Comparison of ENCODE assay signal across 21 mouse cellular contexts in the genomic region with DNA sequence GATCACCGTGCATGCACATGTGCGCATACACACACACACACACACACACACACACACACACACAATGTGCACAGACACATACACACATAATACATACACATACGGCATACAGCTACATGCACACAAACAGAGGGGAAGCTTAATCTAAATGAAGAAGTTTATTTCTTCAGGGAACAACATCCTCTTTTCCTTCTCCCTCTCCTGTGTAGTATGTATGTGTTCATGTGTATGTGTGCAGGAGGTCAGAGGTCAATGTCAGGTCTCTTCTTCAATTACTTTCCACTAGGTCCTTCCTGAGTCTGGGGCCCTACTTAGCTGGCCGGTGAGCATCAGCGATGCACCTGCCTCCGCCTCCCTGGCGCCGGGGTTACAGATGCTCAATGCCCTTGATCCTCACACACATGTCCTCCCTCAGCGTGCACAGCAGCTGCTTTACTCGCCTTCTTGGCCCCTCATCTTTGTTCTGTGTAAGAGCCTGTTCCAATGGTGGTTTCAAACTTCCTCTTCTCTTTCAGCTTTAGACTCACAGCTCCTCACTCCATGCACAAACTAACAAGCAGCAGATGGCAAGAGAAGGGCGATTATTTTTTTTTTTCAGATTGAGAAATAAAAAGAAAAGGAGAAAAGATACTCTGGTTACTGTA. TPM values are rescaled to one million over a fixed set of nuclear protein-coding genes. Genes with fewer than 3 reads are reported as not detected.
DNase-seq lines count a peak whose midpoint lies in the region; ATAC-seq and TF ChIP-seq lines count a peak whose summit lies in the region.
"Had no signal": no experiment of that assay in that cellular context is flagged by ENCODE, and none has a peak within 500 bp of the region (broad histone marks: within the 10 kb centered on the region; RNA-seq: fewer than 3 reads in every experiment).

No protein-coding gene starts in this region.

- H3K36me3 ChIP-seq in thymus, adult 2 months (ENCODE audit: control insufficient read depth, insufficient read depth, low read length), result no peaks in the 10 kb centered on the region
- H3K36me3 ChIP-seq in forebrain, embryonic 11.5 days (ENCODE audit: control insufficient read depth, insufficient read depth, low read length), result no peaks in the 10 kb centered on the region
- no peaks in the 10 kb centered on the region for H3K36me3 ChIP-seq in hindbrain, embryonic 10.5 days
- H3K36me3 ChIP-seq: embryonic facial prominence, embryonic 12.5 days; forebrain, embryonic 12.5 days; heart, embryonic 10.5 days; hindbrain, embryonic 15.5 days had no signal

- ATAC-seq in frontal cortex, adult (ENCODE audit: low TSS enrichment), result peak; percentile 62
- ATAC-seq in megakaryocyte, adult 5-6 weeks (ENCODE audit: poor library complexity, severe bottlenecking), result peak; percentile 59
- no peak for ATAC-seq in forebrain, embryonic 11.5 days (replicated peaks; ENCODE audit: low FRiP score)
- ATAC-seq: forebrain, embryonic 16.5 days had no signal

- TF ChIP-seq POLR2A in thymus, adult 2 months (IDR thresholded peaks at IDR 0.05; ENCODE audit: control insufficient read depth, extremely low read depth, insufficient read depth, low read length, poor library complexity), result no peak

- WGBS in thymus, adult 2 months, result 32% methylated on average over 11 of the region's 11 CpGs
- 85% methylated on average over 11 of the region's 11 CpGs for WGBS in forebrain, embryonic 11.5 days
- WGBS in hindbrain, embryonic 10.5 days, result 84% methylated on average over 11 of the region's 11 CpGs

- TF ChIP-seq CTCF in thymus, adult 2 months (IDR thresholded peaks at IDR 0.05; ENCODE audit: borderline replicate concordance, control insufficient read depth, extremely low read depth, insufficient read depth, low read length, poor library complexity), result no peak

- no peak overlapping the region for H3K4me2 ChIP-seq in forebrain, embryonic 11.5 days (ENCODE audit: low read depth, low read length, severe bottlenecking)
- H3K4me2 ChIP-seq: embryonic facial prominence, embryonic 12.5 days; forebrain, embryonic 12.5 days; hindbrain, embryonic 15.5 days had no signal

- no peak overlapping the region for H3K4me3 ChIP-seq in thymus, adult 2 months (ENCODE audit: control insufficient read depth, insufficient read depth, low read length)
- H3K4me3 ChIP-seq in forebrain, embryonic 11.5 days (ENCODE audit: low read depth, low read length), result no peak overlapping the region
- H3K4me3 ChIP-seq in hindbrain, embryonic 10.5 days, result no peak overlapping the region
- H3K4me3 ChIP-seq: embryonic facial prominence, embryonic 12.5 days; forebrain, embryonic 12.5 days; gastrocnemius, adult 2 months; heart, embryonic 10.5 days; hindbrain, embryonic 15.5 days had no signal

- H3K4me1 ChIP-seq in thymus, adult 2 months (replicated peaks; ENCODE audit: control insufficient read depth, insufficient read depth, low read length), result peaks cover 17% of the 10 kb centered on the region
- no peaks in the 10 kb centered on the region for H3K4me1 ChIP-seq in forebrain, embryonic 11.5 days (replicated peaks; ENCODE audit: control insufficient read depth, insufficient read depth, low read length)
- no peaks in the 10 kb centered on the region for H3K4me1 ChIP-seq in hindbrain, embryonic 10.5 days (replicated peaks)
- H3K4me1 ChIP-seq: embryonic facial prominence, embryonic 12.5 days; forebrain, embryonic 12.5 days; hindbrain, embryonic 15.5 days had no signal

- DNase-seq in frontal cortex, postnatal 14 days (ENCODE audit: low spot score in 2 of 2), result no peak
- DNase-seq in thymus, adult 2 months, result peak; percentile 72
- DNase-seq in thymus, postnatal 25 days, result peak; percentile 72
- DNase-seq in forebrain, embryonic 11.5 days (ENCODE audit: low spot score), result no peak
- DNase-seq in right cerebral cortex, postnatal 4 days, result no peak
- no peak for DNase-seq in hindbrain, embryonic 10.5 days (ENCODE audit: low spot score)
- DNase-seq: adrenal gland, postnatal 10 days; cerebellum, adult 18-20 months; cerebellum, adult 9-11 months; embryo, embryonic 11 days; gastrocnemius, adult 2 months; gastrocnemius, postnatal 25 days; heart, adult 18-20 months; heart, postnatal 10 days had no signal

- no peak overlapping the region for H3K9ac ChIP-seq in forebrain, embryonic 11.5 days (ENCODE audit: low read length)
- H3K9ac ChIP-seq: embryonic facial prominence, embryonic 12.5 days; forebrain, embryonic 12.5 days; hindbrain, embryonic 15.5 days had no signal

- no peaks in the 10 kb centered on the region for H3K9me3 ChIP-seq in forebrain, embryonic 11.5 days (ENCODE audit: control insufficient read depth, low read length)
- H3K9me3 ChIP-seq in hindbrain, embryonic 10.5 days, result no peaks in the 10 kb centered on the region
- H3K9me3 ChIP-seq: embryonic facial prominence, embryonic 12.5 days; forebrain, embryonic 12.5 days; heart, embryonic 10.5 days; hindbrain, embryonic 15.5 days had no signal

- H3K27ac ChIP-seq in thymus, adult 2 months (ENCODE audit: control insufficient read depth, insufficient read depth, low read length), result peak overlapping the region; percentile 58
- no peak overlapping the region for H3K27ac ChIP-seq in forebrain, embryonic 11.5 days (ENCODE audit: low read depth, low read length)
- no peak overlapping the region for H3K27ac ChIP-seq in hindbrain, embryonic 10.5 days
- H3K27ac ChIP-seq: embryonic facial prominence, embryonic 12.5 days; forebrain, embryonic 12.5 days; gastrocnemius, adult 2 months; heart, embryonic 10.5 days; hindbrain, embryonic 15.5 days had no signal

- no peaks in the 10 kb centered on the region for H3K27me3 ChIP-seq in thymus, adult 2 months (ENCODE audit: control insufficient read depth, insufficient read depth, low read length)
- no peaks in the 10 kb centered on the region for H3K27me3 ChIP-seq in forebrain, embryonic 11.5 days (ENCODE audit: control insufficient read depth, insufficient read depth, low read length)
- no peaks in the 10 kb centered on the region for H3K27me3 ChIP-seq in hindbrain, embryonic 10.5 days (ENCODE audit: insufficient read depth, poor library complexity, severe bottlenecking)
- H3K27me3 ChIP-seq: embryonic facial prominence, embryonic 12.5 days; forebrain, embryonic 12.5 days; hindbrain, embryonic 15.5 days had no signal

RNA-seq across cellular contexts. Expression of a gene that starts 13.2 kb away (rescaled TPM):
- 20.8 and 23.8 TPM in 2 replicates for total RNA-seq in megakaryocyte, adult 5-6 weeks (2015)
- total RNA-seq in megakaryocyte, adult 5-6 weeks (2017), result 21.2 and 23.3 TPM in 2 replicates
- polyA plus RNA-seq in thymus, adult 2 months (2012; rRNA removed), result 23.3 and 28.3 TPM in 2 replicates
- polyA plus RNA-seq in forebrain, embryonic 11.5 days (2014; fragmentation: Nextera tagmentation; extraction: Ambion mirVana), result 27.7 and 34.8 TPM in 2 replicates
- polyA plus RNA-seq in hindbrain, embryonic 10.5 days (2016; fragmentation: Nextera tagmentation; extraction: Ambion mirVana), result 20.0 and 23.5 TPM in 2 replicates

RNA-seq across cellular contexts. Expression of a gene that starts 54.3 kb away (rescaled TPM):
- total RNA-seq in megakaryocyte, adult 5-6 weeks (2015), result 16.4 and 20.1 TPM in 2 replicates
- 9.0 and 9.4 TPM in 2 replicates for total RNA-seq in megakaryocyte, adult 5-6 weeks (2017)
- 37.9 and 41.5 TPM in 2 replicates for polyA plus RNA-seq in thymus, adult 2 months (2012; rRNA removed)
- 35.7 and 38.5 TPM in 2 replicates for polyA plus RNA-seq in forebrain, embryonic 11.5 days (2014; fragmentation: Nextera tagmentation; extraction: Ambion mirVana)
- polyA plus RNA-seq in hindbrain, embryonic 10.5 days (2016; fragmentation: Nextera tagmentation; extraction: Ambion mirVana), result 24.2 and 25.8 TPM in 2 replicates

Comparison
In these comparisons a context has a peak if more than half of its experiments do, and no peak if none do; other contexts are left out.
1. DNase-seq: peak in thymus, adult 2 months (single experiment) and thymus, postnatal 25 days (single experiment); none in frontal cortex, postnatal 14 days (0 of 2), forebrain, embryonic 11.5 days (single experiment), right cerebral cortex, postnatal 4 days (single experiment) and hindbrain, embryonic 10.5 days (single experiment).